12 mouse cellular contexts compared by ENCODE assay signal in genomic region chr13:115091511-115091910, GRCm38 (mm10). TPM values are rescaled to one million over a fixed set of nuclear protein-coding genes. Genes with fewer than 3 reads are reported as not detected.
A peak's percentile ranks its signal among the peaks of the same experiment; 100 is the strongest.
DNase-seq lines count a peak whose midpoint lies in the region; ATAC-seq and TF ChIP-seq lines count a peak whose summit lies in the region.
"Had no signal": no experiment of that assay in that cellular context is flagged by ENCODE, and none has a peak within 500 bp of the region (broad histone marks: within the 10 kb centered on the region; RNA-seq: fewer than 3 reads in every experiment).

No protein-coding gene starts in this region.

- no peak overlapping the region for H3K27ac ChIP-seq in intestine, embryonic 14.5 days (ENCODE audit: low read depth)
- no peak overlapping the region for H3K27ac ChIP-seq in intestine, postnatal 0 days (ENCODE audit: low read depth, low read length)
- H3K27ac ChIP-seq in heart, embryonic 16.5 days (ENCODE audit: low read length): peak overlapping the region; percentile 99; the same call in 1 of the 2 replicates
- H3K27ac ChIP-seq: forebrain, embryonic 12.5 days had no signal

- no peaks in the 10 kb centered on the region for H3K9me3 ChIP-seq in intestine, embryonic 14.5 days (ENCODE audit: control insufficient read depth, low read length)
- H3K9me3 ChIP-seq in intestine, postnatal 0 days (ENCODE audit: control insufficient read depth): no peaks in the 10 kb centered on the region
- no peaks in the 10 kb centered on the region for H3K9me3 ChIP-seq in G1E (replicated peaks)
- no peaks in the 10 kb centered on the region for H3K9me3 ChIP-seq in heart, embryonic 16.5 days (replicated peaks; ENCODE audit: control insufficient read depth, low read length)
- H3K9me3 ChIP-seq: limb, embryonic 15.5 days had no signal

- peaks cover 20% of the 10 kb centered on the region for H3K4me1 ChIP-seq in intestine, embryonic 14.5 days (replicated peaks; ENCODE audit: control insufficient read depth, insufficient read depth, low read length)
- no peaks in the 10 kb centered on the region for H3K4me1 ChIP-seq in intestine, postnatal 0 days (replicated peaks; ENCODE audit: control insufficient read depth, insufficient read depth, low read length)
- peaks cover 41% of the 10 kb centered on the region for H3K4me1 ChIP-seq in G1E (ENCODE audit: insufficient read depth, low read depth, low read length)
- H3K4me1 ChIP-seq in heart, embryonic 16.5 days (ENCODE audit: control insufficient read depth, insufficient read depth, low read length): peaks cover 46% of the 10 kb centered on the region

- no peak for DNase-seq in intestine, embryonic 14.5 days (ENCODE audit: low spot score)
- DNase-seq in ES-CJ7 (ENCODE audit: low read depth, low spot score) (peak; percentile 16), G1E (ENCODE audit: low spot score) (no peak)
- DNase-seq in T-cell, adult 2 months (ENCODE audit: low spot score): no peak
- DNase-seq: gastrocnemius, postnatal 36 days; kidney, adult 11 months; right cerebral cortex, adult 18-20 months had no signal

- 76% methylated on average over 3 of the region's 3 CpGs for WGBS in intestine, embryonic 14.5 days
- 68% methylated on average over 3 of the region's 3 CpGs for WGBS in intestine, postnatal 0 days
- WGBS in heart, embryonic 16.5 days: 47% methylated on average over 3 of the region's 3 CpGs

- H3K4me3 ChIP-seq in intestine, embryonic 14.5 days (ENCODE audit: low read depth, low read length): no peak overlapping the region
- H3K4me3 ChIP-seq in intestine, postnatal 0 days (ENCODE audit: low read depth, low read length): no peak overlapping the region
- H3K4me3 ChIP-seq in G1E (ENCODE audit: low read depth, low read length): peak overlapping the region; percentile 38; the same call in 1 of the 2 replicates
- H3K4me3 ChIP-seq in heart, embryonic 16.5 days (ENCODE audit: low read length): no peak overlapping the region

- no peak for ATAC-seq in intestine, embryonic 14.5 days (replicated peaks; ENCODE audit: low FRiP score, low TSS enrichment, low read depth)
- no peak for ATAC-seq in intestine, postnatal 0 days
- no peak for ATAC-seq in G1E (ENCODE audit: extremely low read depth, insufficient number of reproducible peaks, low FRiP score, poor library complexity, severe bottlenecking)
- ATAC-seq in heart, embryonic 16.5 days (replicated peaks; ENCODE audit: extremely low read depth, insufficient read depth, low FRiP score): no peak
- no peak for ATAC-seq in activated CD4-positive, CD25-positive, alpha-beta regulatory T cell, adult 4 months

- H3K9ac ChIP-seq in intestine, embryonic 14.5 days (ENCODE audit: low read length): no peak overlapping the region
- H3K9ac ChIP-seq in intestine, postnatal 0 days (ENCODE audit: low read depth, low read length): no peak overlapping the region
- no peak overlapping the region for H3K9ac ChIP-seq in heart, embryonic 16.5 days (ENCODE audit: low read length)
- H3K9ac ChIP-seq: forebrain, embryonic 12.5 days had no signal

- peaks cover 20% of the 10 kb centered on the region for H3K36me3 ChIP-seq in intestine, embryonic 14.5 days (ENCODE audit: control insufficient read depth, insufficient read depth, low read length)
- peaks cover 10% of the 10 kb centered on the region for H3K36me3 ChIP-seq in intestine, postnatal 0 days (ENCODE audit: control insufficient read depth, insufficient read depth)
- peaks cover 20% of the 10 kb centered on the region for H3K36me3 ChIP-seq in G1E (replicated peaks)
- H3K36me3 ChIP-seq in heart, embryonic 16.5 days (ENCODE audit: control insufficient read depth, insufficient read depth): peaks cover 7% of the 10 kb centered on the region; the same call in 1 of the 2 replicates

- H3K27me3 ChIP-seq in intestine, embryonic 14.5 days (replicated peaks; ENCODE audit: control insufficient read depth, insufficient read depth, low read length): no peaks in the 10 kb centered on the region
- no peaks in the 10 kb centered on the region for H3K27me3 ChIP-seq in intestine, postnatal 0 days (replicated peaks; ENCODE audit: control insufficient read depth, insufficient read depth, low read length)
- peaks cover 4% of the 10 kb centered on the region; the same call in 1 of the 2 replicates for H3K27me3 ChIP-seq in G1E (ENCODE audit: insufficient read depth, low read length)
- H3K27me3 ChIP-seq in heart, embryonic 16.5 days (ENCODE audit: control insufficient read depth, insufficient read depth, low read length): no peaks in the 10 kb centered on the region
- H3K27me3 ChIP-seq: forebrain, embryonic 12.5 days; limb, embryonic 15.5 days had no signal

- H3K4me2 ChIP-seq in intestine, embryonic 14.5 days (ENCODE audit: low read length): peak overlapping the region; percentile 97; the same call in 1 of the 2 replicates
- H3K4me2 ChIP-seq in intestine, postnatal 0 days (replicated peaks; ENCODE audit: low read depth): no peak overlapping the region
- peak overlapping the region; percentile 98; the same call in 1 of the 2 replicates for H3K4me2 ChIP-seq in heart, embryonic 16.5 days (ENCODE audit: low read depth, low read length)

- no peak for TF ChIP-seq CTCF in intestine, postnatal 0 days (IDR thresholded peaks at IDR 0.05; ENCODE audit: low read depth)
- TF ChIP-seq CTCF in G1E (IDR thresholded peaks at IDR 0.05; ENCODE audit: low read depth, low read length): no peak

RNA-seq across cellular contexts. Expression of gene Pelo, which starts 1.5 kb away (rescaled TPM):
- 6.3 and 7.2 TPM in 2 replicates for polyA plus RNA-seq in intestine, embryonic 14.5 days (2014; fragmentation: Nextera tagmentation; extraction: Ambion mirVana)
- polyA plus RNA-seq in intestine, postnatal 0 days (2015; fragmentation: Nextera tagmentation; extraction: Ambion mirVana): 4.8 and 5.3 TPM in 2 replicates
- 10.0 and 13.3 TPM in 2 replicates for total RNA-seq in G1E (2014; fragmentation: Nextera tagmentation)
- total RNA-seq in G1E (2017): 7.9 and 10.3 TPM in 2 replicates
- 27.9 and 30.6 TPM in 2 replicates for polyA plus RNA-seq in G1E (2012)
- 6.5 and 6.9 TPM in 2 replicates for polyA plus RNA-seq in heart, embryonic 16.5 days (2015; fragmentation: Nextera tagmentation; extraction: Ambion mirVana)
- polyA plus RNA-seq in activated CD4-positive, CD25-positive, alpha-beta regulatory T cell, adult 4 months (2017; shearing (Covaris generic)): 1 to 10 TPM; 2.6 to 2.8 TPM

RNA-seq across cellular contexts. Expression of gene Gm49395, which starts 10.2 kb away (rescaled TPM):
- 6.7 and 7.1 TPM in 2 replicates for polyA plus RNA-seq in intestine, embryonic 14.5 days (2014; fragmentation: Nextera tagmentation; extraction: Ambion mirVana)
- polyA plus RNA-seq in intestine, postnatal 0 days (2015; fragmentation: Nextera tagmentation; extraction: Ambion mirVana): 7.4 and 9.7 TPM in 2 replicates
- total RNA-seq in G1E (2014; fragmentation: Nextera tagmentation) (5.3 TPM in 1 of 2 replicates, not detected in the other), G1E (2017) (not detected in 2 replicates)
- polyA plus RNA-seq in G1E (2012): 1.2 and 1.4 TPM in 2 replicates
- polyA plus RNA-seq in heart, embryonic 16.5 days (2015; fragmentation: Nextera tagmentation; extraction: Ambion mirVana): 7.6 and 8.4 TPM in 2 replicates
- under 1 TPM in 1 of 2 experiments, not detected in 1; 0.60 TPM for polyA plus RNA-seq in activated CD4-positive, CD25-positive, alpha-beta regulatory T cell, adult 4 months (2017; shearing (Covaris generic))

RNA-seq across cellular contexts. Expression of gene Itga1, which starts 10.3 kb away (rescaled TPM):
- 23.3 and 24.6 TPM in 2 replicates for polyA plus RNA-seq in intestine, embryonic 14.5 days (2014; fragmentation: Nextera tagmentation; extraction: Ambion mirVana)
- polyA plus RNA-seq in intestine, postnatal 0 days (2015; fragmentation: Nextera tagmentation; extraction: Ambion mirVana): 12.8 and 14.2 TPM in 2 replicates
- total RNA-seq in G1E (2014; fragmentation: Nextera tagmentation) (0.05 TPM in 1 of 2 replicates, not detected in the other), G1E (2017) (0.12 and 0.44 TPM in 2 replicates)
- polyA plus RNA-seq in G1E (2012): not detected in 2 replicates
- polyA plus RNA-seq in heart, embryonic 16.5 days (2015; fragmentation: Nextera tagmentation; extraction: Ambion mirVana): 26.3 and 29.2 TPM in 2 replicates
- under 1 TPM; 0.68 to 0.87 TPM for polyA plus RNA-seq in activated CD4-positive, CD25-positive, alpha-beta regulatory T cell, adult 4 months (2017; shearing (Covaris generic))
